Comparison of ENCODE assay signal across 24 mouse cellular contexts in the genomic region with DNA sequence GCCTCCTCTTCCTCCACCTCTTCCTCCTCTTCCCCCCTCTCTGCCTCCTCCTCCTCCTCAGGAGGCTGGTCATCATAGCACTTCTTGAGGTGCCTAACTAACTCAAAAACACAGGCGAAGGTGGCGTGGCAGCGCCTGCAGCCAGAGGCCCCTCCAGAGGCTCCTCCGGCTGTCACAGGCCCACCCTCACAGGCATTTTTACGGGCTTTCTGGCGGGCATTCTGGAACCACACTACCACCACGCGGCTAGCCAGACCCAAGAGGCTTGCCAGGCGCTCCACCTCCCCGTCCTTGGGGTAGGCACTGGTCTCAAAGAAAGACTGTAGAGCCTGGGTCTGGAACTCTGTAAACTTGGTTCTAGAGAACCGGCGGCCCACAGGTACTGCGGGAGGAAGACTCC. TPM values are rescaled to one million over a fixed set of nuclear protein-coding genes. Genes with fewer than 3 reads are reported as not detected.
DNase-seq lines count a peak whose midpoint lies in the region; ATAC-seq and TF ChIP-seq lines count a peak whose summit lies in the region.
"Had no signal": no experiment of that assay in that cellular context is flagged by ENCODE, and none has a peak within 500 bp of the region (broad histone marks: within the 10 kb centered on the region; RNA-seq: fewer than 3 reads in every experiment).

No protein-coding gene starts in this region.

- H3K36me3 ChIP-seq in erythroblast, embryonic 14.5 days (ENCODE audit: control insufficient read depth) = peaks cover 69% of the 10 kb centered on the region
- peaks cover 12% of the 10 kb centered on the region for H3K36me3 ChIP-seq in liver, embryonic 12.5 days
- H3K36me3 ChIP-seq in liver, embryonic 11.5 days (ENCODE audit: control insufficient read depth, insufficient read depth, low read length) = no peaks in the 10 kb centered on the region
- peaks cover 19% of the 10 kb centered on the region for H3K36me3 ChIP-seq in ES-Bruce4 (ENCODE audit: control insufficient read depth, insufficient read depth, low read length, poor library complexity, severe bottlenecking)

- TF ChIP-seq CTCF in ES-Bruce4 (IDR thresholded peaks at IDR 0.05; ENCODE audit: low read depth, low read length) = no peak
- no peak for TF ChIP-seq CTCF in cortical plate, adult 2 months (IDR thresholded peaks at IDR 0.05; ENCODE audit: extremely low read depth, insufficient read depth, low read length)

- no peaks in the 10 kb centered on the region for H3K27me3 ChIP-seq in erythroblast, embryonic 14.5 days (ENCODE audit: control insufficient read depth)
- peaks cover 33% of the 10 kb centered on the region for H3K27me3 ChIP-seq in liver, embryonic 12.5 days (replicated peaks)
- H3K27me3 ChIP-seq in liver, embryonic 11.5 days (replicated peaks; ENCODE audit: control insufficient read depth, insufficient read depth, low read length) = peaks cover 11% of the 10 kb centered on the region; the same call in 1 of the 2 replicates
- H3K27me3 ChIP-seq in ES-Bruce4 (ENCODE audit: control insufficient read depth, insufficient read depth, low read length, poor library complexity, severe bottlenecking) = no peaks in the 10 kb centered on the region
- H3K27me3 ChIP-seq: embryonic facial prominence, embryonic 12.5 days; hindbrain, embryonic 12.5 days; limb, embryonic 15.5 days; neural tube, embryonic 12.5 days had no signal

- no peaks in the 10 kb centered on the region for H3K9me3 ChIP-seq in erythroblast, embryonic 14.5 days (ENCODE audit: control insufficient read depth, low read length)
- no peaks in the 10 kb centered on the region for H3K9me3 ChIP-seq in liver, embryonic 12.5 days (replicated peaks)
- no peaks in the 10 kb centered on the region for H3K9me3 ChIP-seq in liver, embryonic 11.5 days (ENCODE audit: control insufficient read depth, low read length)
- H3K9me3 ChIP-seq in ES-Bruce4 (replicated peaks; ENCODE audit: control insufficient read depth, insufficient read depth, low read length, poor library complexity, severe bottlenecking) = no peaks in the 10 kb centered on the region
- H3K9me3 ChIP-seq: embryonic facial prominence, embryonic 12.5 days; hindbrain, embryonic 12.5 days; limb, embryonic 15.5 days; midbrain, embryonic 12.5 days; neural tube, embryonic 12.5 days had no signal

- peak overlapping the region; percentile 90; the same call in 1 of the 2 replicates for H3K9ac ChIP-seq in liver, embryonic 12.5 days
- no peak overlapping the region for H3K9ac ChIP-seq in liver, embryonic 11.5 days (ENCODE audit: low read depth, low read length)
- peak overlapping the region; percentile 12 for H3K9ac ChIP-seq in ES-Bruce4 (ENCODE audit: low read depth, poor library complexity, severe bottlenecking)
- H3K9ac ChIP-seq: embryonic facial prominence, embryonic 12.5 days; hindbrain, embryonic 12.5 days; limb, embryonic 15.5 days; lung, embryonic 14.5 days; midbrain, embryonic 12.5 days; neural tube, embryonic 12.5 days had no signal

- H3K4me2 ChIP-seq in liver, embryonic 12.5 days = peak overlapping the region; percentile 89
- no peak overlapping the region for H3K4me2 ChIP-seq in liver, embryonic 11.5 days
- H3K4me2 ChIP-seq: embryonic facial prominence, embryonic 12.5 days; hindbrain, embryonic 12.5 days; limb, embryonic 15.5 days; lung, embryonic 14.5 days; midbrain, embryonic 12.5 days; neural tube, embryonic 12.5 days had no signal

- no peak for DNase-seq in liver, embryonic 11.5 days (ENCODE audit: low spot score)
- DNase-seq in adrenal gland, postnatal 36 days = no peak
- DNase-seq: adrenal gland, postnatal 14 days; B cell, adult 2 months; gastrocnemius, postnatal 36 days; left cerebral cortex, postnatal 4 days; lung, embryonic 14.5 days; right cerebral cortex, postnatal 14 days; thymus, postnatal 14 days had no signal

- 75% methylated on average over 13 of the region's 13 CpGs for WGBS in liver, embryonic 12.5 days (ENCODE audit: insufficient replicate concordance)
- WGBS in liver, embryonic 11.5 days = 73% methylated on average over 13 of the region's 13 CpGs

- no peak for TF ChIP-seq POLR2A in ES-Bruce4 (IDR thresholded peaks at IDR 0.05; ENCODE audit: insufficient read depth, low read length)
- no peak for TF ChIP-seq POLR2A in cortical plate, adult 2 months (IDR thresholded peaks at IDR 0.05; ENCODE audit: extremely low read depth, insufficient read depth, low read length)

- H3K4me3 ChIP-seq in erythroblast, embryonic 14.5 days (replicated peaks) = peak overlapping the region; percentile 86
- H3K4me3 ChIP-seq in liver, embryonic 12.5 days = peak overlapping the region; percentile 72
- no peak overlapping the region for H3K4me3 ChIP-seq in liver, embryonic 11.5 days (ENCODE audit: low read depth, low read length)
- H3K4me3 ChIP-seq in ES-Bruce4 (ENCODE audit: low read depth, low read length) = peak overlapping the region; percentile 23
- no peak overlapping the region for H3K4me3 ChIP-seq in cortical plate, adult 2 months (ENCODE audit: insufficient read depth, low read length)
- H3K4me3 ChIP-seq: embryonic facial prominence, embryonic 12.5 days; hindbrain, embryonic 12.5 days; limb, embryonic 15.5 days; midbrain, embryonic 12.5 days; neural tube, embryonic 12.5 days had no signal

- H3K4me1 ChIP-seq in erythroblast, embryonic 14.5 days (ENCODE audit: control insufficient read depth) = peaks cover 76% of the 10 kb centered on the region
- H3K4me1 ChIP-seq in liver, embryonic 12.5 days = peaks cover 57% of the 10 kb centered on the region
- peaks cover 22% of the 10 kb centered on the region for H3K4me1 ChIP-seq in liver, embryonic 11.5 days (replicated peaks; ENCODE audit: control insufficient read depth, insufficient read depth, low read length)
- peaks cover 2% of the 10 kb centered on the region for H3K4me1 ChIP-seq in ES-Bruce4 (ENCODE audit: control insufficient read depth, insufficient read depth, low read length)
- H3K4me1 ChIP-seq in cortical plate, adult 2 months (ENCODE audit: control insufficient read depth, insufficient read depth, low read length) = peaks cover 2% of the 10 kb centered on the region; the same call in 1 of the 2 replicates

- ATAC-seq in erythroblast, adult 5-6 weeks (replicated peaks; ENCODE audit: low FRiP score, poor library complexity, severe bottlenecking) = no peak
- ATAC-seq in liver, embryonic 12.5 days = no peak
- no peak for ATAC-seq in liver, embryonic 11.5 days (replicated peaks; ENCODE audit: low FRiP score)
- ATAC-seq: intestine, postnatal 0 days had no signal

- H3K27ac ChIP-seq in liver, embryonic 12.5 days = no peak overlapping the region
- no peak overlapping the region for H3K27ac ChIP-seq in liver, embryonic 11.5 days (ENCODE audit: low read depth, low read length)
- no peak overlapping the region for H3K27ac ChIP-seq in ES-Bruce4 (ENCODE audit: insufficient read depth, low read length)
- 0 out of 2 replicates have a peak overlapping the region, but pooled peaks have one; percentile 4 for H3K27ac ChIP-seq in cortical plate, adult 2 months (ENCODE audit: insufficient read depth, low read length)
- H3K27ac ChIP-seq: embryonic facial prominence, embryonic 12.5 days; hindbrain, embryonic 12.5 days; limb, embryonic 15.5 days; midbrain, embryonic 12.5 days; neural tube, embryonic 12.5 days; stomach, postnatal 0 days had no signal

- no peak for TF ChIP-seq EP300 in ES-Bruce4 (IDR thresholded peaks at IDR 0.05; ENCODE audit: insufficient read depth, low read depth, low read length)

RNA-seq across cellular contexts. Expression of gene Zfhx2, which starts 26.7 kb away (rescaled TPM):
- polyA plus RNA-seq in erythroblast, embryonic 14.5 days (2012) = 0.06 TPM in 2 replicates
- total RNA-seq in erythroblast, adult 5-6 weeks (2015; ENCODE audit: low replicate concordance) = 1.3 and 1.7 TPM in 2 replicates
- total RNA-seq in erythroblast, adult 5-6 weeks (2017; ENCODE audit: low replicate concordance) = 0.34 and 0.42 TPM in 2 replicates
- polyA plus RNA-seq in liver, embryonic 12.5 days (2016; fragmentation: Nextera tagmentation; extraction: Ambion mirVana) = 2.4 and 2.5 TPM in 2 replicates
- polyA plus RNA-seq in liver, embryonic 11.5 days (2014; fragmentation: Nextera tagmentation; extraction: Ambion mirVana) = 2.1 and 2.8 TPM in 2 replicates
- polyA plus RNA-seq in ES-Bruce4 (2011; ENCODE audit: insufficient read depth, insufficient read length, low read depth, missing spikeins) = 18.1 and 24.6 TPM in 2 replicates
- 13.0 and 13.1 TPM in 2 replicates for polyA plus RNA-seq in cortical plate, adult 2 months (2012; rRNA removed)
- 1 to 10 TPM; 4.9 to 8.8 TPM for total RNA-seq in adrenal gland, postnatal 36 days (2021)

RNA-seq across cellular contexts. Expression of gene Thtpa, which starts 29.2 kb away (rescaled TPM):
- 0.02 and 0.04 TPM in 2 replicates for polyA plus RNA-seq in erythroblast, embryonic 14.5 days (2012)
- 0.19 and 1.7 TPM in 2 replicates for total RNA-seq in erythroblast, adult 5-6 weeks (2015; ENCODE audit: low replicate concordance)
- total RNA-seq in erythroblast, adult 5-6 weeks (2017; ENCODE audit: low replicate concordance) = 1.4 and 1.6 TPM in 2 replicates
- 6.9 TPM in 2 replicates for polyA plus RNA-seq in liver, embryonic 12.5 days (2016; fragmentation: Nextera tagmentation; extraction: Ambion mirVana)
- polyA plus RNA-seq in liver, embryonic 11.5 days (2014; fragmentation: Nextera tagmentation; extraction: Ambion mirVana) = 10.5 and 12.6 TPM in 2 replicates
- polyA plus RNA-seq in ES-Bruce4 (2011; ENCODE audit: insufficient read depth, insufficient read length, low read depth, missing spikeins) = 6.9 and 8.6 TPM in 2 replicates
- 13.8 and 14.5 TPM in 2 replicates for polyA plus RNA-seq in cortical plate, adult 2 months (2012; rRNA removed)
- total RNA-seq in adrenal gland, postnatal 36 days (2021) = 10 to 100 TPM; 12.9 to 18.6 TPM

RNA-seq across cellular contexts. Expression of gene Ap1g2, which starts 41.0 kb away (rescaled TPM):
- polyA plus RNA-seq in erythroblast, embryonic 14.5 days (2012) = 1.7 and 2.4 TPM in 2 replicates
- 1.7 and 5.9 TPM in 2 replicates for total RNA-seq in erythroblast, adult 5-6 weeks (2015; ENCODE audit: low replicate concordance)
- total RNA-seq in erythroblast, adult 5-6 weeks (2017; ENCODE audit: low replicate concordance) = 2.5 and 3.7 TPM in 2 replicates
- polyA plus RNA-seq in liver, embryonic 12.5 days (2016; fragmentation: Nextera tagmentation; extraction: Ambion mirVana) = 34.0 and 34.5 TPM in 2 replicates
- 45.1 and 52.9 TPM in 2 replicates for polyA plus RNA-seq in liver, embryonic 11.5 days (2014; fragmentation: Nextera tagmentation; extraction: Ambion mirVana)
- polyA plus RNA-seq in ES-Bruce4 (2011; ENCODE audit: insufficient read depth, insufficient read length, low read depth, missing spikeins) = 20.6 and 23.9 TPM in 2 replicates
- polyA plus RNA-seq in cortical plate, adult 2 months (2012; rRNA removed) = 14.7 and 15.4 TPM in 2 replicates
- total RNA-seq in adrenal gland, postnatal 36 days (2021) = 10 to 100 TPM; 23.5 to 27.2 TPM

RNA-seq across cellular contexts. Expression of gene Ngdn, which starts 50.1 kb away (rescaled TPM):
- 2.8 and 3.1 TPM in 2 replicates for polyA plus RNA-seq in erythroblast, embryonic 14.5 days (2012)
- 16.3 and 20.6 TPM in 2 replicates for total RNA-seq in erythroblast, adult 5-6 weeks (2015; ENCODE audit: low replicate concordance)
- 6.0 and 11.4 TPM in 2 replicates for total RNA-seq in erythroblast, adult 5-6 weeks (2017; ENCODE audit: low replicate concordance)
- polyA plus RNA-seq in liver, embryonic 12.5 days (2016; fragmentation: Nextera tagmentation; extraction: Ambion mirVana) = 55.6 and 57.5 TPM in 2 replicates
- polyA plus RNA-seq in liver, embryonic 11.5 days (2014; fragmentation: Nextera tagmentation; extraction: Ambion mirVana) = 87.0 and 95.6 TPM in 2 replicates
- 52.7 and 55.2 TPM in 2 replicates for polyA plus RNA-seq in ES-Bruce4 (2011; ENCODE audit: insufficient read depth, insufficient read length, low read depth, missing spikeins)
- polyA plus RNA-seq in cortical plate, adult 2 months (2012; rRNA removed) = 35.3 and 38.6 TPM in 2 replicates
- 10 to 100 TPM; 34.6 to 44.8 TPM for total RNA-seq in adrenal gland, postnatal 36 days (2021)

RNA-seq across cellular contexts. Expression of gene Jph4, which starts 51.3 kb away (rescaled TPM):
- polyA plus RNA-seq in erythroblast, embryonic 14.5 days (2012) = 0.02 TPM in 1 of 2 replicates, not detected in the other
- total RNA-seq in erythroblast, adult 5-6 weeks (2015; ENCODE audit: low replicate concordance) = not detected in 2 replicates
- total RNA-seq in erythroblast, adult 5-6 weeks (2017; ENCODE audit: low replicate concordance) = not detected in 2 replicates
- 0.15 and 0.18 TPM in 2 replicates for polyA plus RNA-seq in liver, embryonic 12.5 days (2016; fragmentation: Nextera tagmentation; extraction: Ambion mirVana)
- 0.44 and 0.60 TPM in 2 replicates for polyA plus RNA-seq in liver, embryonic 11.5 days (2014; fragmentation: Nextera tagmentation; extraction: Ambion mirVana)
- polyA plus RNA-seq in ES-Bruce4 (2011; ENCODE audit: insufficient read depth, insufficient read length, low read depth, missing spikeins) = 3.6 and 4.7 TPM in 2 replicates
- 244 and 247 TPM in 2 replicates for polyA plus RNA-seq in cortical plate, adult 2 months (2012; rRNA removed)
- total RNA-seq in adrenal gland, postnatal 36 days (2021) = 1 to 10 TPM; 2.2 to 2.3 TPM
- total RNA-seq: CH12.LX; heart, postnatal 25 days; megakaryocyte, adult 5-6 weeks had no signal

Comparison
In these comparisons a context has a peak if more than half of its experiments do, and no peak if none do; other contexts are left out.
1. H3K4me3 ChIP-seq: peak in erythroblast, embryonic 14.5 days (single experiment), liver, embryonic 12.5 days (single experiment) and ES-Bruce4 (single experiment); none in liver, embryonic 11.5 days (single experiment) and cortical plate, adult 2 months (single experiment).